Mouse (Mus musculus) hindlimb bud, embryonic 11.5 days (tissue): ENCODE measurements at regions not wholly inside any gene's neighbourhood (a gene's known extent, or its start where the extent isn't known, plus 50 kb on each side); places are given as distances from the start of the nearest gene placed in this dataset.
"Not testable (repeated sequence)": the region's sequence is repeated elsewhere in the genome, so short reads cannot be mapped to it uniquely, and the experiment has no call there.

Source experiments
- DNase-seq: peaks from one replicate; pipeline ENCODE4 v3.0.0-alpha.2; 2012; ENCODE audit warnings: low read depth, low spot score; ENCODE audit errors: extremely low spot score

GRCm38 (mm10) chr14:46596696-46597359 is 163.5 kb upstream of the Cdkn3 start:
- DNase-seq, result no peak

GRCm38 (mm10) chr14:46594151-46594550 is 166.2 kb upstream of the Cdkn3 start:
- no peak for DNase-seq

- DNase-seq, result no peak
Observed at GRCm38 (mm10) chr14:46591753-46592359, 168.5 kb upstream of the Cdkn3 start.

GRCm38 (mm10) chr14:46591211-46591610 is 169.1 kb upstream of the Cdkn3 start:
- no peak for DNase-seq

GRCm38 (mm10) chr14:46586093-46586492 is 174.2 kb upstream of the Cdkn3 start:
- DNase-seq, result no peak

- no peak for DNase-seq
Observed at GRCm38 (mm10) chr14:46578051-46579000, 182.0 kb upstream of the Cdkn3 start.

GRCm38 (mm10) chr14:46575889-46576288 is 184.5 kb upstream of the Cdkn3 start:
- no peak for DNase-seq

GRCm38 (mm10) chr14:46575414-46575813 is 184.9 kb upstream of the Cdkn3 start:
- no peak for DNase-seq

- no peak for DNase-seq
Observed at GRCm38 (mm10) chr14:46573401-46573800, 182.9 kb upstream of the Bmp4 start.

- DNase-seq, result not testable (repeated sequence)
Observed at GRCm38 (mm10) chr14:46572972-46573371, 182.5 kb upstream of the Bmp4 start.

- no peak for DNase-seq
Observed at GRCm38 (mm10) chr14:46571841-46572240, 181.4 kb upstream of the Bmp4 start.

- DNase-seq, result no peak
Observed at GRCm38 (mm10) chr14:46569273-46569672, 178.8 kb upstream of the Bmp4 start.

- no peak for DNase-seq
Observed at GRCm38 (mm10) chr14:46567411-46567780, 176.9 kb upstream of the Bmp4 start.

GRCm38 (mm10) chr14:46566681-46567410 is 176.4 kb upstream of the Bmp4 start:
- no peak for DNase-seq

- DNase-seq, result no peak
Observed at GRCm38 (mm10) chr14:46564998-46565397, 174.5 kb upstream of the Bmp4 start.

- no peak for DNase-seq
Observed at GRCm38 (mm10) chr14:46562016-46562415, 171.5 kb upstream of the Bmp4 start.

GRCm38 (mm10) chr14:46553239-46553638 is 162.8 kb upstream of the Bmp4 start:
- DNase-seq, result no peak

GRCm38 (mm10) chr14:46546146-46546545 is 155.7 kb upstream of the Bmp4 start:
- no peak for DNase-seq

GRCm38 (mm10) chr14:46539466-46540187 is 149.2 kb upstream of the Bmp4 start:
- no peak for DNase-seq

- no peak for DNase-seq
Observed at GRCm38 (mm10) chr14:46536002-46536762, 145.7 kb upstream of the Bmp4 start.
